Mouse (Mus musculus) kidney, postnatal 25 days (tissue): Measurements from ENCODE around the gene Atl2.

Experiments used
- DNase-seq, 2 experiments: peaks; one replicate each; pipeline ENCODE4 v3.0.0; 2021; ENCODE audit warnings: mixed read lengths in 2 of 2

Atl2 gene

GRCm38 (mm10) chr17:79817551-79817950 lies 78.4 kb downstream of the Atl2 start:
- DNase-seq: no peak

DNA sequence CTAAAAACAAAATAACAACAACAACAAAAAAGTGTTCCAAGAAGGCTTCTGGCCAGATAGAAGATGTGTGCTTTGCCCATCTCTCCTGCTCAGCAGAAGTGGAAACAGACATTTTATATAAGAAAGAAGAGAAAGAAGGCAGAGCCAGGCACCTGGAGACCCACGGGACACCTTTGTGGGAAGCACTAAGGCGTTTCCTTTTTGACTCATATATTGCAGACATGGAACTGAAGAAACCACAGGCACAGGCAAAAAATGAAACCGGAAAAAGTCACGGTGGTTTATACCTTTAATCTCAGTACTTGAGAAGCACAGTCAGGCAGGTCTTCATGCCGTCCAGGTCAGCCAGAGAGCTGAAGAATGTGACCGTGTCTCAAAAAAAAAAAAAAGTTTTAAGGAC lies 79.0 kb downstream of the Atl2 start:
- no peak for DNase-seq

- no peak for DNase-seq
Measured at GRCm38 (mm10) chr17:79810421-79810820, 85.5 kb downstream of the Atl2 start.

GRCm38 (mm10) chr17:79809491-79810316 lies 86.2 kb downstream of the Atl2 start:
- no peak for DNase-seq

DNA sequence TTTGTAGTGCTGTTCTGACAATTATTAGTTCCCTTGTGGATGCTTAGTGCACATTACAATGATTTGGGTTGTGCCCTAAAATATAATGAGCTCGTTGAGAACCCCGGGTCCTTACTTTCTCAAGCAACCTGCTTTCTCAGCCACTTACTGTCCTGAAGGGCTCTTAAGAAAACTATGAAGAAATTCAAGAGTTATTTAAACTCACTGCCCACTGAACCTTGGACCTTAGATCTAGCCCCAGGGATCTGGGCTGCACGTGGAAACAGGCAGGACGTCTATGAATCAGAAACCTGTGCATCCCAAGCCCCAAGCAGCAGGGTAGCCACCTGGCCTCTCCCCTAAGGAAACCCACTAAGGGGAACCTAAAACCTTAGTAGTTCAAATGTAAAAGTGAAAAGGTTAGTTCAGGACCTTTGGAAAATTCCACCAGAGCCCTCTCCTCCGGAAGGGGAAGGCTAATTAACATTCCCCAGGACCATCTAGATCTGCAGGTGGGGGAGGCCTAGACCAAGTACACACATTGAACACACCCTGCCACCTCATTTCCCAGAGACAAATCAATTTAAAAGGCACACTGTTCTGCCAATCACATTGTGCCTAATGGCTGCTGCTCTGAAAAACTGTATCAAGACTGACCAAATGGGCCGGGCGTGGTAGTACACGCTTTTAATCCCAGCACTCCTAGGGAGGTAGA lies 88.5 kb downstream of the Atl2 start:
- peak in 1 of 2 experiments; percentile 29 for DNase-seq

DNA sequence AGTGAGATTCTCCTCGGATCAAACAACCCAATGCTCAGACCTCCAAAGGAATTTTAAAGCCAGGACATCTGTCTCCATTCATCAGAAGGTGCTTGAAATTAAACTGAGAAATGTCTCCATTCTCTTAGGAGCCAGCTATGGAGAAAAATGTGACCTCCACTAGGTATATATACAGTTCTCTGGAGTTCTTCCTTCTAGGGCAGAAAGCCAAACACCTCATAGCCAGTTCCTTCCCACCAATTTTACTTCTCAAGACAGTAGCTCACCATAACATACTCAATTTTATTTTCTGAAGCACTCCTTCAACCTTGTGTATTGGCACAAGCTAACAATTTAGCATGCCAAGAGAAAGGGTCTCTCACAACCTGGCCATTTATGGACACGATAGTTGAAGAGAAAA lies 91.2 kb downstream of the Atl2 start:
- no peak for DNase-seq

GRCm38 (mm10) chr17:79802056-79802455 lies 93.9 kb downstream of the Atl2 start:
- no peak for DNase-seq

DNA sequence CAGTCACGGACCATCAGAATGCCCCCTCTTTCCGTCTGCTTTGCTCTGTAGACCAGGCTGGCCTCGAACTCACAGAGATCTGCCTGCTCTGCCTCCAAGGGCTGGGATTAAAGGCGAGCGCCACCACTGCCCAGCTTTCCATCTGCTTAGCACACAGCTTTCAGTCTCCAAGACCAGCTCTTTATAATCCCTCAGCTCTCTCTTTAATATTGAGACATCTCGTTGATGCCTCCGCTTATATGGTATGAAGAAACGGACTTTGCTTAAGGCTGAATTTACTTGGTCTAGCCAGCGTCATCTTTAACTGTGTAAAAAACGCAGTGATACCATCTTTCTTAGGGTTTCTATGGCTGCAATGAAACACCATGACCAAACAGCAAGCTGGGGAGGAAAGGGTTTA lies 97.1 kb downstream of the Atl2 start:
- no peak for DNase-seq
